Mouse (Mus musculus): Measurements from ENCODE around the gene Klrg1.

- TF ChIP-seq EP300 (IDR thresholded peaks at IDR 0.05; ENCODE audit: insufficient read depth, low read depth, low read length) (no peak), POLR2A (IDR thresholded peaks at IDR 0.05; ENCODE audit: insufficient read depth, low read depth, low read length) (no peak), CTCF (IDR thresholded peaks at IDR 0.05) (no peak)
These were observed 9.5 kb upstream of the Klrg1 start for GRCm38 (mm10) chr6:122292184-122292583.
